Mouse (Mus musculus): ENCODE results near the gene Mcm7.

DNA sequence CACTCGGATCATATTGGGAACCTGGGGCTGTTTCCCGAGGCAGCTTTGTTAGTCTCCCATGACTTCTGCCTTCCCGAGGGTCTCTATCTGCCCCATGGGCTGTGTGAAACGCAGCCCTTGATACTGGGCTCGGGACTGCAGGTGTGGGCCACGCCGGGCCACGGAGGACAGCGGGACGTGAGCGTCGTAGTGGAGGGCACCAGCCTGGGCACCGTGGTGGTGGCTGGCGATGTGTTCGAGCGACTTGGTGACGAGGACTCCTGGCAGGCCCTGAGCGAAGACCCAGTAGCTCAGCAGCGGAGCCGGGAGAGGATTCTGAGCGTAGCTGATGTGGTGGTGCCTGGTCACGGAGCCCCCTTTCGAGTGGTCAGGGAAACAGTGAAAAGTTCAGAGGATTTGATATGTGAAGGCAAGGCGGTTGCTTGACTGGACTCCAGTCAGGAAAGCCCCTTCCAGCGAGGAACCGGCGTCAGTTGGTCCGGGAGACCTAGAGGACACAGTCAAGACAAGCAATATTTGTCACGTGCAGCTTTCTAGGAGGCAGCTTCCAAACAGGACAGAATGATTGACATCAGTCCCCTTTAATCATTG, 22.6 kb upstream of the Mcm7 start:
- TF ChIP-seq CTCF (IDR thresholded peaks at IDR 0.05; ENCODE audit: control insufficient read depth, insufficient read depth, insufficient replicate concordance, low read depth, low read length) (no peak), POLR2A (IDR thresholded peaks at IDR 0.05; ENCODE audit: control insufficient read depth, low read depth, low read length) (peak; percentile 10; the same call in 1 of the 2 replicates)

Measured in testis, adult 2 months (tissue).